Mouse (Mus musculus): ENCODE measurements around the gene Olfr1013. TPM values are rescaled to one million over a fixed set of nuclear protein-coding genes. Genes with fewer than 3 reads are reported as not detected.
A peak's percentile ranks its signal among the peaks of the same experiment; 100 is the strongest.

Olfr1013 gene
- not detected for total RNA-seq (2021)
- long read RNA-seq, experiment 1 = 0 reads
- long read RNA-seq, experiment 2 = 0 reads

DNA sequence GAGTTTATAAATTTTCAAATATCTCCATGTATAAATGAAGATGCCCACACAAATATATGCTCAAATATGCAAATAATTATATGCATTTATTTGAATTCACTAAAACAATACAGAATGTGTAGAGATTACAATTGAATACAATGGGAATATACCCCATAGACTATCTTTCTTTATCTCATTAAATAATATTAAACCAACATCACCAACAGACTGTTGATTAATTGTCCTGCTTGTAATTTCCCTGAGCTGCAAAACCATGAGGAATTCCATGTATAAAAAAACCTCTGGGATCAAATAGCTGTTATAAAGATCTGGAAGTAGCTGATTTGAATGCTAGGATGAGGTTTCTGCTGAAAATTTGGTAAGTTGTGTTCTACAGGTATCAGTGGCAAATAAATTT is at the start of gene Olfr1013:
Gene Olfr1013, plus strand, starts transcription at position 301 of the 400 bp plus-strand sequence.
- no peak for DNase-seq

DNA sequence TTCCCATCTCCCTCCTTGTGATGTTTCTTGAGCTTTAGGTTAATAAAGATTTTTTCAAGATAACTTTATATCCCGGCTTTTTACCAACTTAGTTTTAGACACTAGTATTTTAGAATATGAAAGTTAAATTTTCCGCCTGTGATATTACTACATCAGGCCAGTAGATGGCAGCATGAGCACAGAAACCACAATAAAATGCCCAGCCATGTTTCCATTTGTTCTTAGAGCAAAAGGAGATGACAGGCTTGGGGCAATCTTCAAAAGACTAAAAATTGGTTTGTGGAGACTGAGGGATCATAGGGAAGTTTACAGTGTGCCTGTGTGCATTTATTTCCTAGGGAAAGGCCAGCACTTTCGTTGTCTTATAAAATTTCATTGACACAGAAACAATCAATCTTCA is 41.1 kb upstream of the Olfr1013 start:
- DNase-seq = peak in 1 of 2 experiments; percentile 46

DNA sequence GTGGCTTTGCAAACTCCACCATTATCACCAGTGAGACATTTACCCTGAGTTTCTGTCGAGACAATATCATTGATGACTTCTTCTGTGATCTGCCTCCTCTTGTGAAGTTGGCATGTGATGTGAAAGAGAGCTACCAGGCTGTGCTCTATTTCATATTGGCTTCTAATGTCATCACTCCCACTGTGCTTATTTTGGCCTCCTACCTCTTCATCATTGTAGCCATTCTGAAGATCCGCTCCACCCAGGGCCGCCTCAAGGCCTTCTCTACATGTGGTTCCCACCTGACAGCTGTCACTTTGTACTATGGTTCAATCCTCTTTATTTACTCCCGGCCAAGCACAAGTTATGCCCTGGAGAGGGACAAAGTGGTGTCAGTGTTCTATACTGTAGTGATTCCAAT is 13.1 kb upstream of the Olfr1013 start:
- no peak for DNase-seq

DNA sequence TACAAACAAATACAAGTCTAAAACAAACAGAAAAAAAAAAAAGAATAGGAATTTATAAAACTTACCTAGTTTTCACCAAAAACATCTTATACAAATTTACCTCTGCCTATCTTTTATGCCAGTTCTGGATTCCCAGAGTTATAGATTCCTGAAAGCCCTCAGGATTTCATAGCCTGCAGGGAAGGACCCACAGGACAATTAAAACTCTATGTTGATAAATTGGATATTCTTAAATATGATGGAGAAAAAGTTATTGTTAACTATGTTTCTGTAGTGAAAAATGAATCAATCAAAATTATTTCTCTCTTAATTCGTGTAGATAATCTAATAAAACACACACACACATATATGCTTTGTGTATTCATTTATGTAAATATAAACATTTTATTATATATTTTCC is 4.2 kb upstream of the Olfr1013 start, which contains the start of gene Olfr1012:
Gene Olfr1012, minus strand, starts transcription at position 101 of the 400 bp plus-strand sequence.
- DNase-seq = no peak

DNA sequence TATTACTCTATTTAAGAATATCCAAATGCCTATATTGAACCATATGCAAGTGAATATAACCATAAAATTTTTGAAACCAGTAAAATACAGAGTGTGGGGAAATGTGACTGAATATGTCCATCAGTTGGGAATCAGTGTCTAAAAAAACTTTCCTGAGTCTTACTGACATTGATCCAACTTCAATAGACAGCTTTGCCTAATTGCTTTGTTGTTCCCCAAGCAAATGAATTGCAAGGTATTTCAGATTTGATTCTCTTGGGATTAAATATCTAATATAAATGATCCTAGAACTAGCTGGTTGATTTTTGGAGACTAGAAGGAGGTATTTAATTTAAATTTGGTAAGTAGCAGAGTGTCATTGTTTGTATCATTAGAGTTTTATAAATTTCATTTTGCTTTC is 5.5 kb downstream of the Olfr1013 start, which contains the start of gene Olfr1014:
Gene Olfr1014, plus strand, starts transcription at position 301 of the 400 bp plus-strand sequence.
- DNase-seq = no peak

DNA sequence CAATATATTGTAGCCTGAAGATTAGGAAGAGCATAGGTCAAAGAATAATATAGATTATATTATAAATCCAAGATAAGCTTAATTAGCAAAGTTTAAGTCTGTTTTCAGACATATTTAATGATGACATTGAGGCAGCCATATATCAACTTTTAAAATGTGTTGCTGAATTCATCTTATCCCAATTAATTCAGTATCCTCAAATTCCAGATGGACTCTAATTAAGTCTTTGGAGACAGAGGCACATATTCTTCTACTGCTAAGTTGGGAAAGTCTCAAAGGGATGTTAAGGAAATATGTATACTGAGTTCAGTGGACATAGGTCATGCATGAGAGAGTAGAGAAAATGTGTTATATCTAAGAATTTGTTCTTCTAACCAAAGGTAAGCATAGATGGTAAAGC is 14.8 kb downstream of the Olfr1013 start, which contains the start of gene Olfr1015:
Gene Olfr1015, plus strand, starts transcription at position 301 of the 400 bp plus-strand sequence.
- no peak for DNase-seq

DNA sequence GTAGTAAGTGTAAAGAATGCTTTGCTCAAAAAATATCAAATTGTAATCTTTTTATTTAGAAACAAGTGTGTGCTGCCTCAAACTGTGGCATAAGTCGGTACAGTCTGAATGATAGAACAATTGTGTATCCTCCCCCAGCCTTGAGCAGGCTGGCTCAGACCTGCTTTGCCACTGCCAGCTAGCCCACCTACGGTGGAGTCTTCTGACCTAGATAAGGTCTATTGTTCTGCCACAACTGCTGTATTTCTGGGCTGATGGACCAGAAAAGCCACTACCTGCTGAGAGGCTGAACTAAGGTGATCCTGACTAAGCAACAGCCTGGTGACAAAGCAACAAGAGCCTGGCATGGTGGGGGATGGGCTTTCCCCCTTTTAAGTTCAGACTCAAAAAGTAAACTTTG is 25.4 kb downstream of the Olfr1013 start:
- no peak for DNase-seq

DNA sequence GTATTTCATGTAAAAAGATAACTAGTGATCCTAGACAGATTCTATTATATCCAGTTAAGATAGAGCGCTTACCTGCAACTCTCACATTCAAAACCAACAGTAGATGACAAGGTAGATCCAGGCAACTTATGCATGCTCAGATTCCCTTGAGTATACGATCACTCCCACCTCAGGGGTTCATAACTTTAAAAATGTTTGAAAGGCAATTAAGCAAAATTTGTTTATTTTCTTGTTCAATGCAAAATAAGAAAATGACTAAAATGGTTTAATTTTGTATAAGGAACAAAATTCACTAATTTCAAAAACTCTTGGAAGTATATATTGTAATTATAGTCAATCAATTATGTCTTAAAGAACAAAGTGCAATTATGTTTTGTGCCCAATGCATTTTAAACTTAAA is 35.5 kb downstream of the Olfr1013 start, which contains the start of gene Olfr1016:
Gene Olfr1016, minus strand, starts transcription at position 101 of the 400 bp plus-strand sequence.
- DNase-seq = no peak

DNA sequence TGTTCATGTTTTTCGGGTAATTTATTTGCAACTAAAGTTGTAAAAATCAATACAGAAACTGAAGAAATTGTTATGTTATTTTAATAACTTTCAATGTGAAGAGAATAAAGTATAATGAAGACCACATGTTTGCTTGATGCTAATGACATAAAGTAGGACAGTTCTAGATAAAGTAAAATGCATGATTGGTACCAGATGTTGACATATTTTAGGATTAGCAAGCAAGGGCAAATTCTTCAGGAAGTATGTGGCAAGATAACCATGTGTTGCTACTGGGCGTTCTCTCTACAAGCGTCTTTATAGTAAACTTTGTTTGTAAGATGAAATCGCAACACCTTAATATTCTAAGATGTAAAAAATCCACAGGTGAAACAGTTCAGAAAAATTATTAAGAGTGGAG is 37.6 kb downstream of the Olfr1013 start:
- DNase-seq = no peak

DNA sequence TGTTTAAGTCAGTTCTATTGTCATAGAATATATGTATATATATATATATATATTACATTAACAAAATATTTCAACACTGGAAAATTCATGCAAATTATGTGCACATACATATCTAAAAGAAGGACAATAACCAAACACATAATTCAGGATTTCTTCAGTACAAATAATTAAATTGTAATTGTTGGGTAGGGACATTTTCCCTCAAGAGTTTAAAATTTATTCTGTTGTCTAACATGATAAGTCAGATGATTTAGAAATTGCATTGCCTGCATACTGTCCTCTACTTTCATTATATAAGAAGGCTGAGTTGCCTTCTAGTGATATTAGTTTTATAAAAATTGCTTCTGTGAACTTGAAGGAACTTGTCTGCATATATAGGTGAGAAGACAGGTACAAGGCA is 51.3 kb downstream of the Olfr1013 start, which contains the start of gene Olfr1018:
Gene Olfr1018, plus strand, starts transcription at position 301 of the 400 bp plus-strand sequence.
- DNase-seq = no peak

Other genes starting within 250 kb of the Olfr1013 start
- under 1 TPM in 1 of 2 experiments, not detected in 1; 0.21 TPM for gene 4833423E24Rik, start 248.1 kb upstream of the Olfr1013 start, total RNA-seq (2021)
- not detected for gene Olfr996, start 187.9 kb upstream of the Olfr1013 start, total RNA-seq (2021)
- not detected for gene Olfr998, start 178.2 kb upstream of the Olfr1013 start, total RNA-seq (2021)
- gene Olfr1000, start 155.2 kb upstream of the Olfr1013 start, total RNA-seq (2021) = not detected
- not detected for gene Olfr1002, start 116.4 kb upstream of the Olfr1013 start, total RNA-seq (2021)
- gene Olfr154, start 102.6 kb upstream of the Olfr1013 start, total RNA-seq (2021) = not detected
- not detected for gene Olfr1006, start 88.3 kb upstream of the Olfr1013 start, total RNA-seq (2021)
- gene Olfr1008, start 77.7 kb upstream of the Olfr1013 start, total RNA-seq (2021) = not detected
- not detected for gene Olfr1009, start 51.7 kb upstream of the Olfr1013 start, total RNA-seq (2021)
- gene Olfr1012, start 4.3 kb upstream of the Olfr1013 start, total RNA-seq (2021) = not detected
- gene Olfr1014, start 5.6 kb downstream of the Olfr1013 start, total RNA-seq (2021) = not detected
- gene Olfr1015, start 14.9 kb downstream of the Olfr1013 start, total RNA-seq (2021) = not detected
- gene Olfr1016, start 35.4 kb downstream of the Olfr1013 start, total RNA-seq (2021) = not detected
- not detected for gene Olfr1018, start 51.4 kb downstream of the Olfr1013 start, total RNA-seq (2021)
- gene Olfr1019, start 78.4 kb downstream of the Olfr1013 start, total RNA-seq (2021) = not detected
- not detected for gene Olfr1020, start 79.9 kb downstream of the Olfr1013 start, total RNA-seq (2021)
- not detected for gene Olfr1022, start 101.5 kb downstream of the Olfr1013 start, total RNA-seq (2021)
- not detected for gene Olfr1023, start 118.5 kb downstream of the Olfr1013 start, total RNA-seq (2021)
- not detected for gene Olfr1024, start 138.0 kb downstream of the Olfr1013 start, total RNA-seq (2021)
- not detected for gene Olfr1025-ps1, start 148.1 kb downstream of the Olfr1013 start, total RNA-seq (2021)
- gene Olfr1026, start 154.5 kb downstream of the Olfr1013 start, total RNA-seq (2021) = not detected
- gene Olfr1028, start 183.3 kb downstream of the Olfr1013 start, total RNA-seq (2021) = not detected
- not detected for gene Olfr1029, start 206.8 kb downstream of the Olfr1013 start, total RNA-seq (2021)
- not detected for gene Olfr1030, start 212.2 kb downstream of the Olfr1013 start, total RNA-seq (2021)
- not detected for gene Olfr1031, start 223.2 kb downstream of the Olfr1013 start, total RNA-seq (2021)
- not detected for gene Olfr1032, start 238.4 kb downstream of the Olfr1013 start, total RNA-seq (2021)